Mouse (Mus musculus): ENCODE measurements around the gene Dock4. TPM values are rescaled to one million over a fixed set of nuclear protein-coding genes. Genes with fewer than 3 reads are reported as not detected.
A peak's percentile ranks its signal among the peaks of the same experiment; 100 is the strongest.

The Dock4 gene
- total and polyA plus RNA-seq, 3 experiments: 4.3 to 13.6 (median 11.2) TPM

DNA sequence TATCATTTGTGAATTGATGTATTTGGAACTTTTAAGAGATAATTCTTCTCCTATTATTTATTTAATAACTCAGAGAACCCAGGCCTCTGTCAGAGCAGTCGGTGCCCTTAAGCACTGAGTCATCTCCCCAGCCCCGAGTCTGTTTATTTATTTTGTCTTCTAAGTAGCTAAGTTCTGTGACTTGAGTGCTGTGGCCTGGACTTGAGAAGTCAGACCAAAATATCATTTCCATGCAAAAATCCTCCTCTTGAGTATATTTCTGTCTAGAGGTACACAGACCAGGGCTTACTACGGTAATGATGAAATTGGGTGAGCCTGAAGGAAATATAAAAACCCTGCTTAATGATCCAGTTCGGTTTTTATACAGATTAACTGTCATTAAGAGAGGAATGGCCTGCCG lies 52.1 kb downstream of the Dock4 start:
- TF ChIP-seq POLR2A (IDR thresholded peaks at IDR 0.05; ENCODE audit: insufficient read depth, low read depth, low read length) (no peak), EP300 (IDR thresholded peaks at IDR 0.05; ENCODE audit: insufficient read depth, low read depth, low read length) (no peak), CTCF (IDR thresholded peaks at IDR 0.05) (no peak)
- intact Hi-C loops (cut with DNase I): loop anchor here (2.0 kb wide), 1 partner anchor 241 kb away; no protein-coding TSS in a partner anchor
- Histone ChIP-seq H3K79me2 (replicated peaks; ENCODE audit: control insufficient read depth, insufficient read depth, low read length) (peaks cover 3% of the 10 kb centered on the region; the same call in 1 of the 2 replicates), H3K27me3 (ENCODE audit: control insufficient read depth, insufficient read depth, low read length) (no peaks in the 10 kb centered on the region), H3K27ac (no peak overlapping the region), H3K4me3 (no peak overlapping the region), H3K36me3 (ENCODE audit: control insufficient read depth, insufficient read depth, low read length) (peaks cover 9% of the 10 kb centered on the region), H3K4me1 (ENCODE audit: control insufficient read depth, insufficient read depth, low read length) (peaks cover 8% of the 10 kb centered on the region), H3K9ac (ENCODE audit: low read depth, low read length) (no peak overlapping the region)
- DNase-seq: no peak
- WGBS: 65% methylated on average over 5 of the region's 5 CpGs

GRCm38 (mm10) chr12:40498250-40498671 lies 52.5 kb downstream of the Dock4 start:
- intact Hi-C loops (cut with DNase I): loop anchor here (2.0 kb wide), 1 partner anchor 241 kb away; no protein-coding TSS in a partner anchor
- peaks cover 4% of the 10 kb centered on the region for H3K79me2 ChIP-seq (replicated peaks; ENCODE audit: control insufficient read depth, insufficient read depth, low read length)
- H3K4me1 ChIP-seq (ENCODE audit: control insufficient read depth, insufficient read depth, low read length): peaks cover 8% of the 10 kb centered on the region
- no peak for DNase-seq
- H3K36me3 ChIP-seq (ENCODE audit: control insufficient read depth, insufficient read depth, low read length): peaks cover 9% of the 10 kb centered on the region
- no peak overlapping the region for H3K4me3 ChIP-seq
- 69% methylated on average over 7 of the region's 7 CpGs for WGBS
- H3K27ac ChIP-seq: no peak overlapping the region; the same call in 1 of the 2 replicates
- TF ChIP-seq EP300 (IDR thresholded peaks at IDR 0.05; ENCODE audit: insufficient read depth, low read depth, low read length) (no peak), POLR2A (IDR thresholded peaks at IDR 0.05; ENCODE audit: insufficient read depth, low read depth, low read length) (no peak), CTCF (IDR thresholded peaks at IDR 0.05) (no peak)
- H3K27me3 ChIP-seq (ENCODE audit: control insufficient read depth, insufficient read depth, low read length): no peaks in the 10 kb centered on the region
- no peak overlapping the region for H3K9ac ChIP-seq (ENCODE audit: low read depth, low read length)

GRCm38 (mm10) chr12:40498928-40499626 lies 53.3 kb downstream of the Dock4 start:
- H3K27me3 ChIP-seq (ENCODE audit: control insufficient read depth, insufficient read depth, low read length): no peaks in the 10 kb centered on the region
- intact Hi-C loops (cut with DNase I): loop anchor here (2.0 kb wide), 1 partner anchor 242 kb away; no protein-coding TSS in a partner anchor
- H3K27ac ChIP-seq: peak overlapping the region; percentile 71
- H3K4me1 ChIP-seq (ENCODE audit: control insufficient read depth, insufficient read depth, low read length): peaks cover 8% of the 10 kb centered on the region
- H3K36me3 ChIP-seq (ENCODE audit: control insufficient read depth, insufficient read depth, low read length): peaks cover 12% of the 10 kb centered on the region
- H3K9ac ChIP-seq (ENCODE audit: low read depth, low read length): peak overlapping the region; percentile 29; the same call in 1 of the 2 replicates
- peak; percentile 59 to 66 for DNase-seq
- no peak overlapping the region for H3K4me3 ChIP-seq
- 32% methylated on average over 15 of the region's 15 CpGs for WGBS
- H3K79me2 ChIP-seq (replicated peaks; ENCODE audit: control insufficient read depth, insufficient read depth, low read length): peaks cover 5% of the 10 kb centered on the region
- TF ChIP-seq POLR2A (IDR thresholded peaks at IDR 0.05; ENCODE audit: insufficient read depth, low read depth, low read length) (no peak), EP300 (IDR thresholded peaks at IDR 0.05; ENCODE audit: insufficient read depth, low read depth, low read length) (no peak), CTCF (IDR thresholded peaks at IDR 0.05) (peak; percentile 60)

GRCm38 (mm10) chr12:40499627-40500329 lies 54.0 kb downstream of the Dock4 start:
- peak; percentile 65 to 78 for DNase-seq
- Histone ChIP-seq H3K27ac (peak overlapping the region; percentile 71), H3K36me3 (ENCODE audit: control insufficient read depth, insufficient read depth, low read length) (peaks cover 12% of the 10 kb centered on the region), H3K9ac (ENCODE audit: low read depth, low read length) (no peak overlapping the region), H3K4me1 (ENCODE audit: control insufficient read depth, insufficient read depth, low read length) (peaks cover 10% of the 10 kb centered on the region), H3K27me3 (ENCODE audit: control insufficient read depth, insufficient read depth, low read length) (no peaks in the 10 kb centered on the region), H3K79me2 (replicated peaks; ENCODE audit: control insufficient read depth, insufficient read depth, low read length) (peaks cover 5% of the 10 kb centered on the region), H3K4me3 (no peak overlapping the region)
- TF ChIP-seq CTCF (IDR thresholded peaks at IDR 0.05): no peak
- TF ChIP-seq EP300 (IDR thresholded peaks at IDR 0.05; ENCODE audit: insufficient read depth, low read depth, low read length): 0 out of 2 replicates have a peak, but pooled peaks have one; percentile 20
- no peak for TF ChIP-seq POLR2A (IDR thresholded peaks at IDR 0.05; ENCODE audit: insufficient read depth, low read depth, low read length)
- intact Hi-C loops (cut with DNase I): loop anchor here (2.0 to 5.0 kb wide), 3 partner anchors 37 to 243 kb away; partner anchors contain the start of genes Dock4 and Zfp277
- 40% methylated on average over 5 of the region's 5 CpGs for WGBS

DNA sequence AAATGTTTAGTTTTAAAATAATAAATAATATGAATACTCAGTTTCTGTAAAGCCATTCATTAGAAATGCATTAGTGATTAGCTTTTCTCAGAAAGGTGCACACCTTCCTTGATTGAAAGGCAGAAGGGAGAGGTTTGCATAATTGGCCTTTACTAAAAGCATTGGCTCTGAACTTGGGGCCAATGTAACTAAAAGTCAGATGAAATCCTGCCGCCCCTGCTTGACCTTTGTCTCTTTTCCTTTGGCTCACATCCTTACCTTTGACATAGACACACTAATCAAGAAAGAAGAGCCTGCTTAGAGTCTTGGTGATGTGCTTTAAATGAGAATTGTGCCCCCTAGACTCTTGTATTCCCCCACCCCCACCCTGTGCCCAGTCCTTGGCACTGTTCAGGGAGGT lies 55.4 kb downstream of the Dock4 start:
- intact Hi-C loops (cut with DNase I): loop anchor here (5.0 kb wide), 2 partner anchors 39 to 54 kb away; partner anchors contain the start of genes Dock4 and Zfp277
- Histone ChIP-seq H3K27me3 (ENCODE audit: control insufficient read depth, insufficient read depth, low read length) (no peaks in the 10 kb centered on the region), H3K27ac (no peak overlapping the region), H3K79me2 (replicated peaks; ENCODE audit: control insufficient read depth, insufficient read depth, low read length) (peaks cover 5% of the 10 kb centered on the region), H3K4me1 (ENCODE audit: control insufficient read depth, insufficient read depth, low read length) (peaks cover 12% of the 10 kb centered on the region), H3K4me3 (no peak overlapping the region), H3K36me3 (ENCODE audit: control insufficient read depth, insufficient read depth, low read length) (peaks cover 16% of the 10 kb centered on the region), H3K9ac (ENCODE audit: low read depth, low read length) (no peak overlapping the region)
- 53% methylated on average over 1 of the region's 1 CpGs for WGBS
- TF ChIP-seq EP300 (IDR thresholded peaks at IDR 0.05; ENCODE audit: insufficient read depth, low read depth, low read length): no peak
- no peak for TF ChIP-seq POLR2A (IDR thresholded peaks at IDR 0.05; ENCODE audit: insufficient read depth, low read depth, low read length)
- TF ChIP-seq CTCF (IDR thresholded peaks at IDR 0.05): no peak
- no peak for DNase-seq
